In genomic region chr6:93911420-93911819, GRCm38 (mm10) we compare ENCODE assay signal across 11 mouse cellular contexts.
A peak's percentile ranks its signal among the peaks of the same experiment; 100 is the strongest.
DNase-seq lines count a peak whose midpoint lies in the region; ATAC-seq and TF ChIP-seq lines count a peak whose summit lies in the region.
"Had no signal": no experiment of that assay in that cellular context is flagged by ENCODE, and none has a peak within 500 bp of the region (broad histone marks: within the 10 kb centered on the region; RNA-seq: fewer than 3 reads in every experiment).

No protein-coding gene starts in this region.

- peak overlapping the region; percentile 64 for H3K4me3 ChIP-seq in forebrain, postnatal 0 days (ENCODE audit: low read depth, low read length)
- peak overlapping the region; percentile 45 for H3K4me3 ChIP-seq in midbrain, embryonic 11.5 days (ENCODE audit: low read depth, low read length)
- H3K4me3 ChIP-seq: stomach, embryonic 15.5 days had no signal

- H3K27me3 ChIP-seq in forebrain, postnatal 0 days (ENCODE audit: insufficient read depth, low read length), result no peaks in the 10 kb centered on the region
- no peaks in the 10 kb centered on the region for H3K27me3 ChIP-seq in midbrain, embryonic 11.5 days (ENCODE audit: control insufficient read depth, insufficient read depth, low read length)
- H3K27me3 ChIP-seq: stomach, embryonic 15.5 days had no signal

- H3K9ac ChIP-seq in forebrain, postnatal 0 days, result peak overlapping the region; percentile 86
- H3K9ac ChIP-seq in midbrain, embryonic 11.5 days (ENCODE audit: low read length), result peak overlapping the region; percentile 76
- H3K9ac ChIP-seq: stomach, embryonic 15.5 days had no signal

- TF ChIP-seq CTCF in forebrain, postnatal 0 days (IDR thresholded peaks at IDR 0.05; ENCODE audit: low read depth), result no peak

- no peak for ATAC-seq in forebrain, postnatal 0 days
- ATAC-seq in midbrain, embryonic 11.5 days (ENCODE audit: low FRiP score), result no peak
- no peak for ATAC-seq in activated CD4-positive, CD25-positive, alpha-beta regulatory T cell, adult 4 months

- peaks cover 18% of the 10 kb centered on the region for H3K4me1 ChIP-seq in forebrain, postnatal 0 days (ENCODE audit: insufficient read depth)
- H3K4me1 ChIP-seq in midbrain, embryonic 11.5 days (ENCODE audit: control insufficient read depth, insufficient read depth, low read length), result peaks cover 30% of the 10 kb centered on the region

- peak overlapping the region; percentile 3; the same call in 1 of the 2 replicates for H3K27ac ChIP-seq in forebrain, postnatal 0 days (ENCODE audit: low read depth, low read length)
- H3K27ac ChIP-seq in midbrain, embryonic 11.5 days (ENCODE audit: low read depth, low read length), result peak overlapping the region; percentile 99
- H3K27ac ChIP-seq: stomach, embryonic 15.5 days had no signal

- peak overlapping the region; percentile 71 for H3K4me2 ChIP-seq in forebrain, postnatal 0 days (ENCODE audit: low read depth)
- peak overlapping the region; percentile 57 for H3K4me2 ChIP-seq in midbrain, embryonic 11.5 days
- H3K4me2 ChIP-seq: stomach, embryonic 15.5 days had no signal

- 14% methylated on average over 2 of the region's 2 CpGs for WGBS in forebrain, postnatal 0 days
- 21% methylated on average over 2 of the region's 2 CpGs for WGBS in midbrain, embryonic 11.5 days

- H3K36me3 ChIP-seq in forebrain, postnatal 0 days (ENCODE audit: insufficient read depth), result no peaks in the 10 kb centered on the region
- no peaks in the 10 kb centered on the region for H3K36me3 ChIP-seq in midbrain, embryonic 11.5 days (ENCODE audit: control insufficient read depth, insufficient read depth, low read length)
- H3K36me3 ChIP-seq: stomach, embryonic 15.5 days had no signal

- intact Hi-C loops in left cerebral cortex, postnatal 4 days (cut with DNase I), result loop anchor here (10.0 kb wide), 1 partner anchor 133 kb away; no protein-coding TSS in a partner anchor
- intact Hi-C loops in left cerebral cortex, postnatal 25 days (cut with DNase I), result loop anchor here (5.0 kb wide), 3 partner anchors 139 to 154 kb away; no protein-coding TSS in a partner anchor
- intact Hi-C loops in left cerebral cortex, postnatal 36 days (cut with DNase I), result loop anchor here (5.0 to 10.0 kb wide), 4 partner anchors 51 to 157 kb away; no protein-coding TSS in a partner anchor

- H3K9me3 ChIP-seq in forebrain, postnatal 0 days (ENCODE audit: low read length), result no peaks in the 10 kb centered on the region
- H3K9me3 ChIP-seq in midbrain, embryonic 11.5 days (ENCODE audit: control insufficient read depth, low read length), result no peaks in the 10 kb centered on the region
- H3K9me3 ChIP-seq: stomach, embryonic 15.5 days had no signal

- DNase-seq in left cerebral cortex, postnatal 4 days, result peak; percentile 3
- DNase-seq in left cerebral cortex, postnatal 25 days (ENCODE audit: low spot score in 2 of 2), result no peak
- DNase-seq in forebrain, postnatal 0 days, result no peak
- peak; percentile 91 for DNase-seq in midbrain, embryonic 11.5 days (ENCODE audit: low spot score, missing footprints)
- no peak for DNase-seq in adrenal gland, adult (ENCODE audit: inconsistent age in 2 of 2, low spot score in 1 of 2)
- no peak for DNase-seq in left cerebral cortex, postnatal 36 days (ENCODE audit: low spot score in 2 of 2)
- DNase-seq: adrenal gland, postnatal 14 days; gastrocnemius, postnatal 10 days; lung, postnatal 14 days had no signal

Comparison
In these comparisons a context has a peak if more than half of its experiments do, and no peak if none do; other contexts are left out.
1. DNase-seq: peak in left cerebral cortex, postnatal 4 days (single experiment) and midbrain, embryonic 11.5 days (single experiment); none in left cerebral cortex, postnatal 25 days (0 of 2), forebrain, postnatal 0 days (single experiment), adrenal gland, adult (0 of 2) and left cerebral cortex, postnatal 36 days (0 of 2).